Mouse (Mus musculus) MEL (cell line): ENCODE data around the gene Procr. TPM values are rescaled to one million over a fixed set of nuclear protein-coding genes. Genes with fewer than 3 reads are reported as not detected.
"Not testable (repeated sequence)": the region's sequence is repeated elsewhere in the genome, so short reads cannot be mapped to it uniquely, and the experiment has no call there.

ENCODE experiments used
- DNase-seq: peaks from one replicate; pipeline ENCODE4 v3.0.0; 2011; ENCODE audit warnings: low read depth, low spot score
- H3K27ac ChIP-seq: 2 replicates; pipeline ENCODE4 v1.5.1; 2012; ENCODE audit warnings: low read depth, mild to moderate bottlenecking, control low read depth, low read length, moderate library complexity; ENCODE audit not compliant: control insufficient read depth
- H3K27me3 ChIP-seq, 2 experiments: fragments of 150-350 bp in 1 of 2; sonication (generic) in 1 of 2; 2 replicates each; pipeline ENCODE4 v1.6.1; 2012; ENCODE audit warnings: low read length in 2 of 2, mild to moderate bottlenecking in 2 of 2, improper control_type of control experiment in 1 of 2, moderate library complexity in 1 of 2; ENCODE audit not compliant: insufficient read depth in 2 of 2, control insufficient read depth in 1 of 2
- H3K36me3 ChIP-seq, 2 experiments: 2 replicates each; pipeline ENCODE4 v1.6.1; 2012 to 2014; ENCODE audit warnings: low read length in 2 of 2, improper control_type of control experiment in 1 of 2, inconsistent platforms in 1 of 2, mild to moderate bottlenecking in 1 of 2; ENCODE audit not compliant: insufficient read depth in 2 of 2, control insufficient read depth in 1 of 2
- H3K4me1 ChIP-seq, 2 experiments: fragments of 150-350 bp in 1 of 2; sonication (generic) in 1 of 2; 2 replicates each; pipeline ENCODE4 v1.6.1; 2012; ENCODE audit warnings: low read length in 2 of 2, improper control_type of control experiment in 1 of 2, mild to moderate bottlenecking in 1 of 2; ENCODE audit not compliant: insufficient read depth in 2 of 2, control insufficient read depth in 1 of 2
- H3K4me3 ChIP-seq, 2 experiments: fragments of 150-350 bp in 1 of 2; sonication (generic) in 1 of 2; 2 replicates each; pipeline ENCODE4 v1.5.1; 2012; ENCODE audit warnings: low read depth in 2 of 2, low read length in 2 of 2, mild to moderate bottlenecking in 2 of 2, moderate library complexity in 2 of 2, control low read depth in 1 of 2, improper control_type of control experiment in 1 of 2; ENCODE audit not compliant: control insufficient read depth in 1 of 2, insufficient read depth in 1 of 2
- H3K79me2 ChIP-seq: 2 replicates; pipeline ENCODE4 v1.6.1; 2012; ENCODE audit warnings: mild to moderate bottlenecking, low read length, moderate library complexity; ENCODE audit not compliant: control insufficient read depth, poor library complexity, insufficient read depth
- H3K9ac ChIP-seq: 2 replicates; pipeline ENCODE4 v1.6.1; 2012; ENCODE audit warnings: low read depth, mild to moderate bottlenecking, control low read depth, low read length, moderate library complexity; ENCODE audit not compliant: control insufficient read depth, poor library complexity, severe bottlenecking
- H3K9me3 ChIP-seq: fragments of 150-350 bp; sonication (generic); replicated peaks from 2 replicates; pipeline ENCODE4 v1.6.1; 2012; ENCODE audit warnings: mild to moderate bottlenecking, low read length, improper control_type of control experiment, moderate library complexity; ENCODE audit not compliant: insufficient read depth
- CHD1 ChIP-seq: IDR thresholded peaks from 2 replicates; pipeline ENCODE4 v1.6.1; 2012; ENCODE audit warnings: low read depth, mild to moderate bottlenecking, inconsistent platforms, low read length, improper control_type of control experiment
- CHD2 ChIP-seq: IDR thresholded peaks from 2 replicates; pipeline ENCODE4 v1.6.1; 2011; ENCODE audit warnings: low read length, improper control_type of control experiment
- EP300 ChIP-seq, 2 experiments: IDR thresholded peaks; 2 replicates each; pipeline ENCODE4 v1.6.1; 2011; ENCODE audit warnings: improper control_type of control experiment in 2 of 2, low read length in 2 of 2, low read depth in 1 of 2, mild to moderate bottlenecking in 1 of 2
- ETS1 ChIP-seq: IDR thresholded peaks from 2 replicates; pipeline ENCODE4 v1.6.1; 2012; ENCODE audit warnings: low read depth, mild to moderate bottlenecking, inconsistent platforms, low read length, improper control_type of control experiment, moderate library complexity
- GATA1 ChIP-seq: IDR thresholded peaks from 2 replicates; pipeline ENCODE4 v1.6.1; 2011; ENCODE audit warnings: low read depth, low read length, improper control_type of control experiment
- HCFC1 ChIP-seq: IDR thresholded peaks from 2 replicates; pipeline ENCODE4 v1.6.1; 2012; ENCODE audit warnings: low read depth, mild to moderate bottlenecking, inconsistent platforms, low read length, improper control_type of control experiment, moderate library complexity
- JUND ChIP-seq: IDR thresholded peaks from 2 replicates; pipeline ENCODE4 v1.6.1; 2011; ENCODE audit warnings: low read depth, mild to moderate bottlenecking, improper control_type of control experiment, low read length
- KAT2A ChIP-seq: conservative IDR thresholded peaks from 2 replicates; pipeline ENCODE4 v1.6.1; 2012; ENCODE audit warnings: low read depth, low read length, improper control_type of control experiment, inconsistent platforms
- MAZ ChIP-seq: IDR thresholded peaks from 2 replicates; pipeline ENCODE4 v1.6.1; 2012; ENCODE audit warnings: low read depth, mild to moderate bottlenecking, inconsistent platforms, low read length, improper control_type of control experiment
- MEF2A ChIP-seq: IDR thresholded peaks from 2 replicates; pipeline ENCODE4 v1.6.1; 2014; ENCODE audit warnings: low read depth, mild to moderate bottlenecking, inconsistent platforms, low read length, improper control_type of control experiment; ENCODE audit not compliant: poor library complexity, insufficient replicate concordance, severe bottlenecking; ENCODE audit errors: extremely low read depth
- MYB ChIP-seq: IDR thresholded peaks from 2 replicates; pipeline ENCODE4 v1.6.1; 2011; ENCODE audit warnings: mild to moderate bottlenecking, low read depth, low read length, improper control_type of control experiment
- NRF1 ChIP-seq: IDR thresholded peaks from 2 replicates; pipeline ENCODE4 v1.6.1; 2014; ENCODE audit warnings: low read depth, mild to moderate bottlenecking, inconsistent platforms, low read length, improper control_type of control experiment, moderate library complexity; ENCODE audit not compliant: poor library complexity, insufficient read depth, severe bottlenecking
- POLR2A ChIP-seq, 2 experiments: IDR thresholded peaks; 2 replicates each; pipeline ENCODE4 v1.6.1; 2011 to 2012; ENCODE audit warnings: low read length in 2 of 2, mild to moderate bottlenecking in 2 of 2, control low read depth in 1 of 2, improper control_type of control experiment in 1 of 2, low read depth in 1 of 2, moderate library complexity in 1 of 2; ENCODE audit not compliant: control insufficient read depth in 1 of 2, insufficient read depth in 1 of 2, poor library complexity in 1 of 2
- POLR2AphosphoS2 ChIP-seq: IDR thresholded peaks from 2 replicates; pipeline ENCODE4 v1.6.1; 2011; ENCODE audit warnings: low read length, improper control_type of control experiment
- POLR2AphosphoS5 ChIP-seq: IDR thresholded peaks from 2 replicates; pipeline ENCODE4 v1.6.1; 2012; ENCODE audit warnings: low read depth, borderline replicate concordance, mild to moderate bottlenecking, inconsistent platforms, low read length, moderate library complexity, mixed read lengths
- SMC3 ChIP-seq: IDR thresholded peaks from 2 replicates; pipeline ENCODE4 v1.6.1; 2011; ENCODE audit warnings: low read depth, low read length, improper control_type of control experiment
- TBP ChIP-seq: IDR thresholded peaks from 2 replicates; pipeline ENCODE4 v1.8.0; 2011; ENCODE audit warnings: low read depth, low read length, improper control_type of control experiment
- TCF12 ChIP-seq: IDR thresholded peaks from 2 replicates; pipeline ENCODE4 v1.6.1; 2014; ENCODE audit warnings: low read depth, mild to moderate bottlenecking, inconsistent platforms, low read length, improper control_type of control experiment, moderate library complexity
- USF1 ChIP-seq: IDR thresholded peaks from 2 replicates; pipeline ENCODE4 v1.6.1; 2014; ENCODE audit warnings: low read depth, mild to moderate bottlenecking, inconsistent platforms, low read length, improper control_type of control experiment, moderate library complexity
- USF2 ChIP-seq, 2 experiments: IDR thresholded peaks; 2 replicates each; pipeline ENCODE4 v1.6.1; 2011 to 2012; ENCODE audit warnings: improper control_type of control experiment in 2 of 2, low read length in 2 of 2, borderline replicate concordance in 1 of 2, inconsistent platforms in 1 of 2, low read depth in 1 of 2, mild to moderate bottlenecking in 1 of 2; ENCODE audit not compliant: insufficient read depth in 1 of 2
- ZC3H11A ChIP-seq: IDR thresholded peaks from 2 replicates; pipeline ENCODE4 v1.6.1; 2012; ENCODE audit warnings: low read depth, mild to moderate bottlenecking, inconsistent platforms, low read length, improper control_type of control experiment
- ZKSCAN1 ChIP-seq: IDR thresholded peaks from 2 replicates; pipeline ENCODE4 v1.6.1; 2012; ENCODE audit warnings: low read depth, mild to moderate bottlenecking, inconsistent platforms, low read length, improper control_type of control experiment, moderate library complexity
- ZMIZ1 ChIP-seq: IDR thresholded peaks from 2 replicates; pipeline ENCODE4 v1.6.1; 2012; ENCODE audit warnings: low read depth, mild to moderate bottlenecking, inconsistent platforms, low read length, improper control_type of control experiment, moderate library complexity
- polyA plus RNA-seq, 2 experiments: library from polyadenylated mRNA; stranded (reverse) in 1 of 2; unstranded in 1 of 2; fragments of >175 nt in 1 of 2; fragments of >200 nt in 1 of 2; gene quantifications; 2 replicates each; pipeline versions ENCODE4 v1.2.1 to v1.2.4; 2012; ENCODE audit warnings: low replicate concordance in 2 of 2, low read depth in 1 of 2; ENCODE audit not compliant: insufficient read length in 2 of 2, insufficient read depth in 1 of 2, missing spikeins in 1 of 2
- total RNA-seq: library from RNA; depleted of rRNA; stranded (reverse); fragments of 300-350 nt; gene quantifications from 2 replicates; pipeline ENCODE4 v1.2.3, GENCODE M21; 2012

Procr gene
- total and polyA plus RNA-seq, 3 experiments, result 0.15 TPM; not detected in 2

DNA sequence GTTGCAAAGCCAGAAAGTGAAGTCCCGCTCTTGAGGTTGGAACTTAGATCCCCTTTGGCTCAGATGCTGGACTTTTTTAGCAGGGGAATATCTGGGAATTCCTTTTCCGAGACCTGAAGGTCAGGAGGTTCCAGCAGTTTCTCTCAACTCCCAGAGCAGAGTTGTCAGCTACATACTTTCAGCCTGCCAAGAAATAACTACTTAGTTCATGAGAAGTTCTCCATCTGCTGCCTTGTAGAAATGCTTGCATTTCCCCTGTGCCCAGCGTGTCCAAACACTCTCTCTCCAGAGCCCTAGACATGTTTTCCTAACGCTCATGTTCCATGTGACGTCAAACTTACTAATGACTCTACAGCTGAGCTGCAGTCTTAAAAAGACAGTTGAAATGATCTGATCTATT, 15.8 kb upstream of the Procr start:
- peaks cover 0 to 4% of the 10 kb centered on the region in 2 experiments; a peak in 2 of 4 replicates for H3K4me1 ChIP-seq
- TF ChIP-seq TBP (no peak), NRF1 (no peak), MYB (no peak), ZC3H11A (no peak), POLR2AphosphoS5 (no peak), SMC3 (no peak), ETS1 (no peak), USF1 (no peak), MAZ (no peak), USF2 (IDR thresholded peaks at IDR 0.05; ENCODE audit: borderline replicate concordance in 1 of 2, insufficient read depth in 1 of 2, low read depth in 1 of 2, low read length in 2 of 2) (no peak), EP300 (IDR thresholded peaks at IDR 0.05; ENCODE audit: low read depth in 1 of 2, low read length in 2 of 2) (no peak), JUND (no peak), KAT2A (no peak), POLR2AphosphoS2 (no peak), ZMIZ1 (no peak)
- TF ChIP-seq, all 39 proteins: peak for 0
- Histone ChIP-seq H3K36me3 (no peaks in the 10 kb centered on the region; a peak in 2 of 4 replicates), H3K27ac (no peak overlapping the region), H3K79me2 (no peaks in the 10 kb centered on the region), H3K4me3 (no peak overlapping the region), H3K9ac (no peak overlapping the region), H3K9me3 (no peaks in the 10 kb centered on the region), H3K27me3 (peaks cover 1 to 3% of the 10 kb centered on the region in 2 experiments; a peak in 3 of 4 replicates)
- no peak for DNase-seq

DNA sequence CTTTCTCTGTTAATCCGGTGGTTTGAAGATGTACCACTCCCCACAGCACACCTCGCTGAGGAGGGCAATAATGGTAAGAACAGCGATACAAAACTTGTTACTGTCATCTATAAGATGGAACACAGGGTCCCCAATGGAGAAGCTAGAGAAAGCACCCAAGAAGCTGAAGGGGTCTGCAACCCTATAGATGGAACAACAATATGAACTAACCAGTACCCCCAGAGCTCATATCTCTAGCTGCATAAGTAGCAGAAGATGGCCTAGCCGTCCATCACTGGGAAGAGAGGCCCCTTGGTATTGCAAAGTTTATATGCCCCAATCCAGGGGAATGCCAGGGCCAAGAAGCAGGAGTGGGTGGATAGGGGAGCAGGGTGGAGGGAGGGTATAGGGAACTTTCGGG, 15.2 kb upstream of the Procr start, which contains the start of gene Gm17581:
Gm17581 (minus strand) TSS at position 101 of the 400 bp plus-strand sequence.
- H3K9me3 ChIP-seq, H3K27me3 ChIP-seq, H3K4me3 ChIP-seq, H3K79me2 ChIP-seq, H3K4me1 ChIP-seq, H3K36me3 ChIP-seq, H3K9ac ChIP-seq, DNase-seq, H3K27ac ChIP-seq: not testable (repeated sequence)

DNA sequence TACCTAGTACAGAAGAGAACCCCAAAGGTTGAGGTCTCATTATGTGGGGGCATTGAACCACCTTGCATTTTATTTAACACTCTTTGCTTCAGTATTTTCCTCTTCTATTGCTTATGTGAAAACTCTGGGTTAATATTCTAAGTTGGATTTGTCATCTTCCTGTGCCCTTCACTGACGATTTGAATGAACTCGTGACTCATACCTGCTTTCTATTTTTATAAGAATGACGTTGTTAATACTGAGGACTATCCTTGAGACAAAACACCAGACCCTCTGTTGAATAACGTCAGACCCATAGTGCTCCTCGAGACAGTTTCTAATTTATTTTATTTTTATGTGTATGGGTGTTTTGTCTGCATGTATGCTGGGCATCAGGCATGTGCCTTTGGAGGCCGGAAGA, 14.0 kb upstream of the Procr start:
- Histone ChIP-seq H3K36me3 (no peaks in the 10 kb centered on the region; a peak in 2 of 4 replicates), H3K79me2 (no peaks in the 10 kb centered on the region), H3K9me3 (no peaks in the 10 kb centered on the region), H3K27me3 (peaks cover 1 to 3% of the 10 kb centered on the region in 2 experiments; a peak in 3 of 4 replicates), H3K9ac (no peak overlapping the region), H3K4me1 (no peaks in the 10 kb centered on the region; a peak in 1 of 4 replicates), H3K4me3 (no peak overlapping the region), H3K27ac (no peak overlapping the region)
- DNase-seq, result no peak
- TF ChIP-seq POLR2AphosphoS2 (no peak), MAZ (no peak), ZMIZ1 (no peak), POLR2AphosphoS5 (no peak), ZKSCAN1 (no peak), MEF2A (no peak), GATA1 (no peak), POLR2A (IDR thresholded peaks at IDR 0.05; ENCODE audit: control insufficient read depth in 1 of 2, insufficient read depth in 1 of 2, low read depth in 1 of 2, low read length in 2 of 2, poor library complexity in 1 of 2) (no peak), ZC3H11A (no peak), CHD2 (no peak), JUND (no peak), HCFC1 (no peak), CHD1 (no peak), USF2 (IDR thresholded peaks at IDR 0.05; ENCODE audit: borderline replicate concordance in 1 of 2, insufficient read depth in 1 of 2, low read depth in 1 of 2, low read length in 2 of 2) (no peak), MYB (no peak), TCF12 (no peak)
